Mouse (Mus musculus): Measurements from ENCODE around the gene Gm20708. TPM values are rescaled to one million over a fixed set of nuclear protein-coding genes. Genes with fewer than 3 reads are reported as not detected.

Gene Gm20708
- polyA plus RNA-seq, 1 experiment = 0.35 TPM

DNA sequence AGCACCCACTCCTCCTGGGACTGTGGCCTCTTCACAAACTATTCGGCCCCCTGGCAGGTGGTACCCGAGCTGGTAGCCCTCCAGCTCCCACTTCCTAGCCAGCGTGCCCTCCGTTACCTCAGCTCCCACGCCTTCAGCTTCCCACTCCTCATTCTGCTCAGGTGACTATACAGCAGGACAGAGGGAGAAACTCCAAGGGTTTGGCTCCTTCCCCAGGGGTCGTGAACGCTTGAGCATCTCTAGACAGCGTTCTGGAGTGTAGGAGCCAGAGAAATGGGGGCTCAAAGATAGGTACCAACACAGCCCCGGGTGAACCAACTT lies 18.1 kb upstream of the Gm20708 start:
- Histone ChIP-seq H3K27me3 (ENCODE audit: control insufficient read depth, insufficient read depth, insufficient read length) (no peaks in the 10 kb centered on the region), H3K36me3 (ENCODE audit: control insufficient read depth, insufficient read depth) (no peaks in the 10 kb centered on the region), H3ac (ENCODE audit: control insufficient read depth, insufficient read length) (no peak overlapping the region), H3K4me3 (no peak overlapping the region), H3K4me2 (ENCODE audit: low read depth) (no peak overlapping the region), H3K79me2 (ENCODE audit: control insufficient read depth, insufficient read depth) (no peaks in the 10 kb centered on the region)
- TF ChIP-seq TCF12 (IDR thresholded peaks at IDR 0.05; ENCODE audit: insufficient read depth, poor library complexity, severe bottlenecking) (no peak), CEBPB (IDR thresholded peaks at IDR 0.05; ENCODE audit: insufficient read depth, poor library complexity, severe bottlenecking) (no peak), TCF3 (IDR thresholded peaks at IDR 0.05; ENCODE audit: insufficient read length, low read depth) (no peak), E2F4 (IDR thresholded peaks at IDR 0.05; ENCODE audit: insufficient read depth) (no peak), POLR2AphosphoS2 (IDR thresholded peaks at IDR 0.05; ENCODE audit: insufficient read length, low read depth) (no peak), SRF (IDR thresholded peaks at IDR 0.05; ENCODE audit: control insufficient read depth, insufficient read length, low read depth) (no peak), POLR2A (IDR thresholded peaks at IDR 0.05; ENCODE audit: insufficient read length, low read depth) (no peak), MYOD1 (IDR thresholded peaks at IDR 0.05; ENCODE audit: control insufficient read depth in 1 of 3, insufficient read length in 2 of 3, low read depth in 2 of 3) (no peak), REST (IDR thresholded peaks at IDR 0.05; ENCODE audit: insufficient read depth, insufficient read length) (no peak), USF1 (IDR thresholded peaks at IDR 0.05; ENCODE audit: low read depth) (no peak), MYOG (IDR thresholded peaks at IDR 0.05; ENCODE audit: control insufficient read depth in 1 of 3, insufficient read depth in 1 of 3, insufficient read length in 2 of 3, low read depth in 2 of 3) (no peak)

DNA sequence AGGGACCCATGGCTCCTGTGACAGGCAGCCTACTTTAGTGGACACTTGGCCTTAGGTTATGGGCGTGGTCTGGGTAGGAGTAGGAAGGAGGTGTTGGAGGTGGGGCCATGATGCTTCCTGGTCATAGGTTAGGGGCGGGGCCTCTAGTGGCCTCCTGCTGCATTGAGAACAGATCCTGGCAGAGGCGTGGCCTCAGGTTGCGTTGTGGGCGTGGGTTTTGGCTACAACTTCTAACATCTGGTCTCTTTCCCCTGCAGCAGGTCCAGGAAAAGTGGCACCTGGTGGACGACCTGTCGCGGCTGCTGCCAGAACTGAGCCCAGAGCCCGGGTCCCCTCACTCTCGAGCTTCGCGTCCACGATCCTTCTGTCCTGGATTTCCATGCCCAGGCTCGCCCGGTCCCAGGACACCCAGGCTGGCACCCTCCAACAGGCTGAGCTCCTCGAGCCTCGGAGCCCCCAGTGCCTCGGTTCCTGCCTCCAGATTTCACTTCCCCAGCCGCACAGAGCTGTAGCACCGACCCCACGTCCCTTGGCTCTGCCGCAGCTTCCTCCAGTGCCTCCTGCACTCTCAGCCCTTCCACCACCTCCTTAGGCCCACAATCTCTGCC lies 17.1 kb upstream of the Gm20708 start:
- no peak for TF ChIP-seq MAX (IDR thresholded peaks at IDR 0.05; ENCODE audit: low read depth)
- no peak for TF ChIP-seq E2F4 (IDR thresholded peaks at IDR 0.05; ENCODE audit: insufficient read depth)
- TF ChIP-seq SRF (IDR thresholded peaks at IDR 0.05; ENCODE audit: control insufficient read depth, insufficient read length, low read depth) = no peak
- TF ChIP-seq MYOG (IDR thresholded peaks at IDR 0.05; ENCODE audit: control insufficient read depth in 1 of 3, insufficient read depth in 1 of 3, insufficient read length in 2 of 3, low read depth in 2 of 3) = no peak
- TF ChIP-seq CEBPB (IDR thresholded peaks at IDR 0.05; ENCODE audit: insufficient read depth, poor library complexity, severe bottlenecking) = no peak
- TF ChIP-seq TCF3 (IDR thresholded peaks at IDR 0.05; ENCODE audit: insufficient read length, low read depth) = no peak
- no peak for TF ChIP-seq MYOD1 (IDR thresholded peaks at IDR 0.05; ENCODE audit: control insufficient read depth in 1 of 3, insufficient read length in 2 of 3, low read depth in 2 of 3)
- TF ChIP-seq POLR2A (IDR thresholded peaks at IDR 0.05; ENCODE audit: insufficient read length, low read depth) = no peak
- TF ChIP-seq POLR2AphosphoS2 (IDR thresholded peaks at IDR 0.05; ENCODE audit: insufficient read length, low read depth) = no peak
- TF ChIP-seq USF1 (IDR thresholded peaks at IDR 0.05; ENCODE audit: low read depth) = no peak
- no peak for TF ChIP-seq TCF12 (IDR thresholded peaks at IDR 0.05; ENCODE audit: insufficient read depth, poor library complexity, severe bottlenecking)
- no peak for TF ChIP-seq REST (IDR thresholded peaks at IDR 0.05; ENCODE audit: insufficient read depth, insufficient read length)
- H3K36me3 ChIP-seq (ENCODE audit: control insufficient read depth, insufficient read depth) = no peaks in the 10 kb centered on the region
- no peaks in the 10 kb centered on the region for H3K27me3 ChIP-seq (ENCODE audit: control insufficient read depth, insufficient read depth, insufficient read length)
- H3K79me2 ChIP-seq (ENCODE audit: control insufficient read depth, insufficient read depth) = no peaks in the 10 kb centered on the region
- H3K4me2 ChIP-seq (ENCODE audit: low read depth) = no peak overlapping the region
- no peak overlapping the region for H3ac ChIP-seq (ENCODE audit: control insufficient read depth, insufficient read length)
- H3K4me3 ChIP-seq = no peak overlapping the region

DNA sequence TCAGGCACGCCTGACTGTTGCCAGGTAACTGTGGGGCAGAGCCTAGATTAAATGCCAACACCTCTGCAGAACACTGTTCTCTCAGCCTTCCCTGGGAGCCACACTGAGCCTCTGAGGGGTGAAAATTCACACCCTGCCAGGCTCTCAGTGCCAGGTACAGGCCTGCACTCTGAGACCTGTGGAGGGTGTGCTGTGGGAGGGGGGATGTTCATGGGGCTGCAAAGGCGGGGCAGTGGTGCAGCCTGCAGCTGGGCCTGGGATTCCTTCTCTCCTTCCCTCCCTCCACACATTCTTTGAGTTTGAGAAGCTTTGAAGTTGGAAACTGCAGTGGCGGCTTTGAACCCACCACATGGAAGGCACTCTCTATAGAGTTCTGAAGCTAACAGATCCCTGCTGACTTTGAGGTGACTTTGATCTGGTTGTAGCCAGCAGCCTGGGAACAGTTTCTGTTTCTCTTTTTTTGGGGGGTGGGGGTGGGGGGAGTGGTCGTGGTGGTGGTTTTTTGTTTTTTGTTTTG lies 15.4 kb upstream of the Gm20708 start:
- Histone ChIP-seq H3ac (ENCODE audit: control insufficient read depth, insufficient read length) (no peak overlapping the region), H3K4me3 (no peak overlapping the region), H3K27me3 (ENCODE audit: control insufficient read depth, insufficient read depth, insufficient read length) (no peaks in the 10 kb centered on the region), H3K36me3 (ENCODE audit: control insufficient read depth, insufficient read depth) (no peaks in the 10 kb centered on the region), H3K4me2 (ENCODE audit: low read depth) (no peak overlapping the region), H3K79me2 (ENCODE audit: control insufficient read depth, insufficient read depth) (no peaks in the 10 kb centered on the region)
- TF ChIP-seq SRF (IDR thresholded peaks at IDR 0.05; ENCODE audit: control insufficient read depth, insufficient read length, low read depth) (no peak), POLR2AphosphoS2 (IDR thresholded peaks at IDR 0.05; ENCODE audit: insufficient read length, low read depth) (no peak)

DNA sequence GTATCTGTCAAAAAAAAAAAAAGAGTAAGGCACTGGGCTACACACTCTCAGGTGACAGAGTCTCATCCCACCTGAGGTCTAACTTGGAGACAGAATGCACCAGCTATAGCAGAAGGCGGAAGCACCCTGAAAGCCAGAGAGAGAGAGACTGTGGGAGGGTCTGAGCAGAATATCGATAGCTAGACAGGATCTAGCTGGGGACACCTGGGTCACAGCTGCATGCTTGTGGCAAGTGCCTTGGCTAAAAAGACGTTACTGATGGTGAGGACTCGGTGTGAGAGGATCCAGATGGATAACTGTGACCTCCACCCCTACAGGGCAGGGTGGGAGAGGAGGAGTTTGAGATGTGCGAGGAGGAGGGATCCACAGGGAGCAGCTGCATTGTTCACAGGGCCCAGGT lies 12.5 kb upstream of the Gm20708 start:
- H3K4me3 ChIP-seq = no peak overlapping the region
- no peaks in the 10 kb centered on the region for H3K27me3 ChIP-seq (ENCODE audit: control insufficient read depth, insufficient read depth, insufficient read length)
- H3K4me2 ChIP-seq (ENCODE audit: low read depth) = no peak overlapping the region
- TF ChIP-seq SRF (IDR thresholded peaks at IDR 0.05; ENCODE audit: control insufficient read depth, insufficient read length, low read depth) = no peak
- TF ChIP-seq REST (IDR thresholded peaks at IDR 0.05; ENCODE audit: insufficient read depth, insufficient read length) = no peak
- no peak for TF ChIP-seq MYOG (IDR thresholded peaks at IDR 0.05; ENCODE audit: control insufficient read depth in 1 of 3, insufficient read depth in 1 of 3, insufficient read length in 2 of 3, low read depth in 2 of 3)
- no peak for TF ChIP-seq TCF3 (IDR thresholded peaks at IDR 0.05; ENCODE audit: insufficient read length, low read depth)
- no peak for TF ChIP-seq CEBPB (IDR thresholded peaks at IDR 0.05; ENCODE audit: insufficient read depth, poor library complexity, severe bottlenecking)
- no peak for TF ChIP-seq E2F4 (IDR thresholded peaks at IDR 0.05; ENCODE audit: insufficient read depth)
- no peak for TF ChIP-seq MAX (IDR thresholded peaks at IDR 0.05; ENCODE audit: low read depth)
- TF ChIP-seq USF1 (IDR thresholded peaks at IDR 0.05; ENCODE audit: low read depth) = no peak
- TF ChIP-seq POLR2AphosphoS2 (IDR thresholded peaks at IDR 0.05; ENCODE audit: insufficient read length, low read depth) = no peak
- TF ChIP-seq POLR2A (IDR thresholded peaks at IDR 0.05; ENCODE audit: insufficient read length, low read depth) = no peak
- TF ChIP-seq TCF12 (IDR thresholded peaks at IDR 0.05; ENCODE audit: insufficient read depth, poor library complexity, severe bottlenecking) = no peak
- no peak for TF ChIP-seq MYOD1 (IDR thresholded peaks at IDR 0.05; ENCODE audit: control insufficient read depth in 1 of 3, insufficient read length in 2 of 3, low read depth in 2 of 3)
- no peak overlapping the region for H3ac ChIP-seq (ENCODE audit: control insufficient read depth, insufficient read length)
- no peaks in the 10 kb centered on the region for H3K36me3 ChIP-seq (ENCODE audit: control insufficient read depth, insufficient read depth)
- no peaks in the 10 kb centered on the region for H3K79me2 ChIP-seq (ENCODE audit: control insufficient read depth, insufficient read depth)
